Mouse (Mus musculus): ENCODE measurements around the gene Slc10a3. TPM values are rescaled to one million over a fixed set of nuclear protein-coding genes. Genes with fewer than 3 reads are reported as not detected.
A peak's percentile ranks its signal among the peaks of the same experiment; 100 is the strongest.
"Not testable (repeated sequence)": the region's sequence is repeated elsewhere in the genome, so short reads cannot be mapped to it uniquely, and the experiment has no call there.

Slc10a3 gene
- 10.1 and 10.5 TPM in 2 replicates for polyA plus RNA-seq (2016; fragmentation: Nextera tagmentation; extraction: Ambion mirVana)

GRCm38 (mm10) chrX:74372888-74373549, at the start of gene Slc10a3, which contains the start of gene Ubl4a:
Gene Slc10a3 (minus strand): TSS chrX:74373349.
Gene Ubl4a (minus strand): TSS chrX:74373218.
- H3K4me3 ChIP-seq, result peak within 1 kb of the TSS; percentile 42
- H3K27me3 ChIP-seq, result no peaks in the 10 kb centered on the region
- WGBS, result 28% methylated on average over 32 of the region's 32 CpGs
- no peaks in the 10 kb centered on the region for H3K9me3 ChIP-seq (replicated peaks)
- ATAC-seq (ENCODE audit: low FRiP score), result peak; percentile 89
- H3K4me2 ChIP-seq (replicated peaks), result peak within 1 kb of the TSS; percentile 57
- H3K9ac ChIP-seq, result peak within 1 kb of the TSS; percentile 51
- H3K36me3 ChIP-seq, result no peaks in the 10 kb centered on the region
- H3K4me1 ChIP-seq, result 0 out of 2 replicates have a peak, but pooled peaks cover 4% of the 10 kb centered on the region
- no peak within 1 kb of the TSS for H3K27ac ChIP-seq

DNA sequence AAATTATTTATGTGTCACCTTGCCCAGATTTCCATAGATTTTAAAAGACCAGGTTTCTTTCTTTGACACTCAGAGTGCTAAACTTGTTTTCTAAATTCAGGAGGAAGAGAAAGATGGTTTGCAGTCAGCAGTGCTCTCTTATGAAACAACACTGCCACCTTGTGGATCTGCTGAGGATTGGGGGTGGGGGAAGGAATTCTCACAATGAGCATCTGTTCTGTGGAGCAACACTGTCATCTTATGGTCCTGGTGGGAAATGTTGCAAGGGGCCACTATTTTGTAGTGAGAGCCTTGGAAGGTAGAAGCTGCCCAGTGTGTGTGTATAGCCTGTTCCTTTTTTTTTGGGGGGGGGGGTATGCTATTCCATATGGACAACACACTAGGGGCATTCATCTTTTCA, 40.2 kb upstream of the Slc10a3 start:
- peak; percentile 58 for ATAC-seq (ENCODE audit: low FRiP score)
- Histone ChIP-seq H3K4me2 (replicated peaks) (no peak overlapping the region), H3K27ac (no peak overlapping the region), H3K4me3 (no peak overlapping the region), H3K9ac (no peak overlapping the region), H3K9me3 (replicated peaks) (no peaks in the 10 kb centered on the region), H3K27me3 (no peaks in the 10 kb centered on the region), H3K36me3 (no peaks in the 10 kb centered on the region), H3K4me1 (no peaks in the 10 kb centered on the region)

- Histone ChIP-seq H3K4me2 (replicated peaks) (no peak overlapping the region), H3K9me3 (replicated peaks) (no peaks in the 10 kb centered on the region), H3K36me3 (no peaks in the 10 kb centered on the region), H3K9ac (no peak overlapping the region), H3K4me1 (no peaks in the 10 kb centered on the region), H3K27ac (no peak overlapping the region), H3K4me3 (no peak overlapping the region), H3K27me3 (no peaks in the 10 kb centered on the region)
- ATAC-seq (ENCODE audit: low FRiP score), result no peak
- WGBS, result 33% methylated on average over 2 of the region's 2 CpGs
Measured at GRCm38 (mm10) chrX:74408340-74408739, 35.2 kb upstream of the Slc10a3 start.

GRCm38 (mm10) chrX:74400136-74400535, 27.0 kb upstream of the Slc10a3 start:
- ATAC-seq (ENCODE audit: low FRiP score), result no peak
- H3K9me3 ChIP-seq (replicated peaks), result no peaks in the 10 kb centered on the region; the same call in 1 of the 2 replicates
- no peak overlapping the region for H3K4me3 ChIP-seq
- H3K4me2 ChIP-seq (replicated peaks), result no peak overlapping the region
- 84% methylated on average over 3 of the region's 3 CpGs for WGBS
- no peaks in the 10 kb centered on the region for H3K27me3 ChIP-seq
- no peaks in the 10 kb centered on the region for H3K4me1 ChIP-seq
- no peaks in the 10 kb centered on the region for H3K36me3 ChIP-seq
- no peak overlapping the region for H3K9ac ChIP-seq
- no peak overlapping the region for H3K27ac ChIP-seq

- Histone ChIP-seq H3K9ac (peak within 1 kb of the TSS; percentile 72), H3K9me3 (replicated peaks) (no peaks in the 10 kb centered on the region; the same call in 1 of the 2 replicates), H3K4me2 (replicated peaks) (peak within 1 kb of the TSS; percentile 57), H3K27ac (peak within 1 kb of the TSS; percentile 83), H3K4me3 (peak within 1 kb of the TSS; percentile 47), H3K27me3 (no peaks in the 10 kb centered on the region), H3K36me3 (no peaks in the 10 kb centered on the region), H3K4me1 (peaks cover 4% of the 10 kb centered on the region; the same call in 1 of the 2 replicates)
- 27% methylated on average over 23 of the region's 30 CpGs for WGBS
- ATAC-seq (ENCODE audit: low FRiP score), result peak; percentile 100
Measured at GRCm38 (mm10) chrX:74392535-74393443, 19.6 kb upstream of the Slc10a3 start, which contains the start of the genes Fam3a and Ikbkg. Gene Fam3a (minus strand): TSS chrX:74393272. Gene Ikbkg (plus strand): TSS chrX:74393290.

GRCm38 (mm10) chrX:74388153-74388552, 15.0 kb upstream of the Slc10a3 start:
- Histone ChIP-seq H3K27ac (no peak overlapping the region), H3K9ac (no peak overlapping the region), H3K4me2 (replicated peaks) (no peak overlapping the region), H3K4me1 (peaks cover 4% of the 10 kb centered on the region; the same call in 1 of the 2 replicates), H3K27me3 (no peaks in the 10 kb centered on the region), H3K4me3 (no peak overlapping the region), H3K36me3 (0 out of 2 replicates have a peak, but pooled peaks cover 2% of the 10 kb centered on the region), H3K9me3 (replicated peaks) (no peaks in the 10 kb centered on the region)
- no peak for ATAC-seq (ENCODE audit: low FRiP score)

DNA sequence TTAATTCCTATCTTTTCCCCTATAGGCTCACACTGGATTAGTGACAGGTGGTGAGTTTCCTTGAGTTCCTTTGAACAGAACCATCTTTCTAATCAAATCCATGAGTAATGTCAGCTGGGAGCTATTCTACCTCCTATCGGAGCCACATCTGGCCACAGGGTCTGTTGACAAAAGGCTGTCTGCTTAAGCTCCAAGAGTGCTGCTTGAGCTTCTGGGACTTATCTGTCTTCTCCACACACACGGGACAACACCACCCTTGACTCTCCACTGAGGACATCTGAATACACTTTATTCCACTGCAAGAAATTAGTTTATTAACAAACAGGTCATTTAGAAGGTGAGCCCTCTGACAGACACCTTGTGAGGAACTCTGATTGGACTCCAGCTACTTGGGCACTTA, 11.3 kb upstream of the Slc10a3 start:
- no peak for ATAC-seq (ENCODE audit: low FRiP score)
- H3K4me3 ChIP-seq, result no peak overlapping the region
- no peaks in the 10 kb centered on the region for H3K4me1 ChIP-seq
- no peak overlapping the region for H3K9ac ChIP-seq
- H3K27ac ChIP-seq, result no peak overlapping the region
- no peaks in the 10 kb centered on the region for H3K27me3 ChIP-seq
- H3K9me3 ChIP-seq (replicated peaks), result no peaks in the 10 kb centered on the region
- WGBS, result 84% methylated on average over 2 of the region's 2 CpGs
- 0 out of 2 replicates have a peak, but pooled peaks cover 2% of the 10 kb centered on the region for H3K36me3 ChIP-seq
- H3K4me2 ChIP-seq (replicated peaks), result no peak overlapping the region

GRCm38 (mm10) chrX:74368209-74368909, 4.8 kb downstream of the Slc10a3 start:
- WGBS, result 31% methylated on average over 48 of the region's 49 CpGs

GRCm38 (mm10) chrX:74367512-74367911, 5.6 kb downstream of the Slc10a3 start:
- H3K9me3 ChIP-seq (replicated peaks), result no peaks in the 10 kb centered on the region
- no peak for ATAC-seq (ENCODE audit: low FRiP score)
- WGBS, result 68% methylated on average over 10 of the region's 10 CpGs

More at GRCm38 (mm10) chrX:74368209-74368909, 4.8 kb downstream of the Slc10a3 start:
- Histone ChIP-seq H3K9me3 (replicated peaks) (no peaks in the 10 kb centered on the region), H3K36me3 (no peaks in the 10 kb centered on the region), H3K27me3 (no peaks in the 10 kb centered on the region), H3K4me2 (replicated peaks) (peak overlapping the region; percentile 62), H3K4me1 (peaks cover 11% of the 10 kb centered on the region), H3K27ac (peak overlapping the region; percentile 70), H3K4me3 (peak overlapping the region; percentile 55), H3K9ac (peak overlapping the region; percentile 82)
- peak; percentile 74 for ATAC-seq (ENCODE audit: low FRiP score)

DNA sequence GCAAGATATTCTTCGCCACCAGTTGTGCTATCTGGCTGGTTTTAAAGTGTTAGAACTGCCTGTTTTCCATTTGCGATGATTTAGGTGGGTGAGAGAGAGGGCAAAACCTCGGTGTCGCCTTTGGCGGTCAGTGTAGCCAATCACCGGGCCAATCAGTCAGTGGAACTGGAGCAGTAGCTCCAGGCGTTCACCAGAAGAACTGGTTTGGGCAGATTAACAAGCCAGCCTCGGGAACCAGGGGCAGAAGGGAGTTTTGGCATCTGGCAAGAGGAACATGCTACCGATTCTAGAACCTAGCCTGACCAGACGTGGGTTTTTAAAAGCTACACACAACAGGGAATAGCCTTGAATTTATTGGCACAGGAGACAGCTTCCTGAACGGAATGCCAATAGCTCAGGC, 14.0 kb downstream of the Slc10a3 start:
- Histone ChIP-seq H3K27ac (no peak overlapping the region), H3K9me3 (replicated peaks) (no peaks in the 10 kb centered on the region), H3K9ac (no peak overlapping the region), H3K4me1 (no peaks in the 10 kb centered on the region), H3K27me3 (no peaks in the 10 kb centered on the region), H3K4me2 (replicated peaks) (no peak overlapping the region), H3K4me3 (no peak overlapping the region), H3K36me3 (no peaks in the 10 kb centered on the region)
- WGBS, result 59% methylated on average over 11 of the region's 11 CpGs
- ATAC-seq (ENCODE audit: low FRiP score), result no peak

More at GRCm38 (mm10) chrX:74367512-74367911, 5.6 kb downstream of the Slc10a3 start:
- Histone ChIP-seq H3K27me3 (no peaks in the 10 kb centered on the region), H3K9ac (peak overlapping the region; percentile 82), H3K36me3 (no peaks in the 10 kb centered on the region), H3K4me1 (peaks cover 9% of the 10 kb centered on the region), H3K27ac (no peak overlapping the region), H3K4me2 (replicated peaks) (peak overlapping the region; percentile 62), H3K4me3 (peak overlapping the region; percentile 55)

DNA sequence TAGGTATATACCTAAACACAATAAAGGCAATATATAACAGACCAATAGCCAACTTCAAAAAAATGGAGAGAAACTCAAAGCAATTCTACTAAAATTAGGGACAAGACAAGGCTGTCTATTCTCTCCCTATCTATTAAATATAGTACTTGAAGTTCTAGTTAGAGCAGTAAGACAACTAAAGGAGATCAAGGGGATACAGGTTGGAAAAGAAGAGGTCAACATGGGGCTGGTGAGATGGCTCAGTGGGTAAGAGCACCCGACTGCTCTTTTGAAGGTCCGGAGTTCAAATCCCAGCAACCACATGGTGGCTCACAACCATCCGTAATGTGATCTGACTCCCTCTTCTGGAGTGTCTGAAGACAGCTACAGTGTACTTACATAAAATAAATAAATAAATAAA, 16.1 kb downstream of the Slc10a3 start:
- not testable (repeated sequence) for H3K9ac ChIP-seq; H3K4me3 ChIP-seq; H3K27ac ChIP-seq; H3K4me1 ChIP-seq; H3K4me2 ChIP-seq (replicated peaks); H3K27me3 ChIP-seq; H3K9me3 ChIP-seq (replicated peaks); H3K36me3 ChIP-seq; ATAC-seq (ENCODE audit: low FRiP score)
- WGBS, result 84% methylated on average over 3 of the region's 3 CpGs

GRCm38 (mm10) chrX:74353467-74353770, 19.7 kb downstream of the Slc10a3 start, which contains the start of gene Lage3:
Gene Lage3 (minus strand): TSS chrX:74353618.
- H3K27ac ChIP-seq, result peak within 1 kb of the TSS; percentile 35
- peak within 1 kb of the TSS; percentile 58 for H3K9ac ChIP-seq
- 29% methylated on average over 7 of the region's 22 CpGs for WGBS
- peak; percentile 89 for ATAC-seq (ENCODE audit: low FRiP score)
- no peaks in the 10 kb centered on the region for H3K4me1 ChIP-seq
- no peaks in the 10 kb centered on the region for H3K9me3 ChIP-seq (replicated peaks)
- no peaks in the 10 kb centered on the region for H3K36me3 ChIP-seq
- peak within 1 kb of the TSS; percentile 56 for H3K4me2 ChIP-seq (replicated peaks)
- no peaks in the 10 kb centered on the region for H3K27me3 ChIP-seq
- H3K4me3 ChIP-seq, result peak within 1 kb of the TSS; percentile 41

Data from hindbrain, embryonic 12.5 days (tissue).